Mouse (Mus musculus) 3T3-L1 (cell line): ENCODE measurements around the gene Cse1l.

Experiments
- DNase-seq: peaks from one replicate; pipeline ENCODE4 v3.0.0-alpha.2; 2015; ENCODE audit warnings: low read depth, low spot score

The Cse1l gene

GRCm38 (mm10) chr2:166905711-166906522, at the start of gene Cse1l:
TSS of gene Cse1l (plus strand) at chr2:166906040.
- peak; percentile 97 for DNase-seq

GRCm38 (mm10) chr2:166856366-166856765, 49.5 kb upstream of the Cse1l start:
- no peak for DNase-seq

- DNase-seq: peak; percentile 44
Observed at GRCm38 (mm10) chr2:166857118-166857517, 48.7 kb upstream of the Cse1l start.

GRCm38 (mm10) chr2:166859214-166859613, 46.6 kb upstream of the Cse1l start:
- peak; percentile 62 for DNase-seq

GRCm38 (mm10) chr2:166862505-166862904, 43.3 kb upstream of the Cse1l start:
- DNase-seq: no peak

GRCm38 (mm10) chr2:166865476-166865875, 40.4 kb upstream of the Cse1l start:
- DNase-seq: no peak

GRCm38 (mm10) chr2:166870271-166870865, 35.5 kb upstream of the Cse1l start:
- no peak for DNase-seq

- no peak for DNase-seq
Observed at GRCm38 (mm10) chr2:166870899-166871298, 34.9 kb upstream of the Cse1l start.

GRCm38 (mm10) chr2:166874675-166875280, 31.1 kb upstream of the Cse1l start:
- no peak for DNase-seq

GRCm38 (mm10) chr2:166875561-166875960, 30.3 kb upstream of the Cse1l start:
- no peak for DNase-seq

- no peak for DNase-seq
Observed at GRCm38 (mm10) chr2:166876331-166876730, 29.5 kb upstream of the Cse1l start.

GRCm38 (mm10) chr2:166885066-166885465, 20.8 kb upstream of the Cse1l start:
- DNase-seq: no peak

- no peak for DNase-seq
Observed at GRCm38 (mm10) chr2:166885619-166886018, 20.2 kb upstream of the Cse1l start.

- DNase-seq: no peak
Observed at GRCm38 (mm10) chr2:166886231-166886630, 19.6 kb upstream of the Cse1l start.

- DNase-seq: peak; percentile 23
Observed at GRCm38 (mm10) chr2:166887816-166888215, 18.0 kb upstream of the Cse1l start.

GRCm38 (mm10) chr2:166891366-166891880, 14.4 kb upstream of the Cse1l start:
- DNase-seq: no peak

- DNase-seq: no peak
Observed at GRCm38 (mm10) chr2:166892158-166892680, 13.6 kb upstream of the Cse1l start.

- DNase-seq: no peak
Observed at GRCm38 (mm10) chr2:166893036-166893435, 12.8 kb upstream of the Cse1l start.

GRCm38 (mm10) chr2:166896368-166896767, 9.5 kb upstream of the Cse1l start:
- DNase-seq: no peak

- DNase-seq: no peak
Observed at GRCm38 (mm10) chr2:166896974-166897373, 8.9 kb upstream of the Cse1l start.

- peak; percentile 21 for DNase-seq
Observed at GRCm38 (mm10) chr2:166899161-166899560, 6.7 kb upstream of the Cse1l start.

- no peak for DNase-seq
Observed at GRCm38 (mm10) chr2:166899746-166900145, 6.1 kb upstream of the Cse1l start.
